In the genomic region with DNA sequence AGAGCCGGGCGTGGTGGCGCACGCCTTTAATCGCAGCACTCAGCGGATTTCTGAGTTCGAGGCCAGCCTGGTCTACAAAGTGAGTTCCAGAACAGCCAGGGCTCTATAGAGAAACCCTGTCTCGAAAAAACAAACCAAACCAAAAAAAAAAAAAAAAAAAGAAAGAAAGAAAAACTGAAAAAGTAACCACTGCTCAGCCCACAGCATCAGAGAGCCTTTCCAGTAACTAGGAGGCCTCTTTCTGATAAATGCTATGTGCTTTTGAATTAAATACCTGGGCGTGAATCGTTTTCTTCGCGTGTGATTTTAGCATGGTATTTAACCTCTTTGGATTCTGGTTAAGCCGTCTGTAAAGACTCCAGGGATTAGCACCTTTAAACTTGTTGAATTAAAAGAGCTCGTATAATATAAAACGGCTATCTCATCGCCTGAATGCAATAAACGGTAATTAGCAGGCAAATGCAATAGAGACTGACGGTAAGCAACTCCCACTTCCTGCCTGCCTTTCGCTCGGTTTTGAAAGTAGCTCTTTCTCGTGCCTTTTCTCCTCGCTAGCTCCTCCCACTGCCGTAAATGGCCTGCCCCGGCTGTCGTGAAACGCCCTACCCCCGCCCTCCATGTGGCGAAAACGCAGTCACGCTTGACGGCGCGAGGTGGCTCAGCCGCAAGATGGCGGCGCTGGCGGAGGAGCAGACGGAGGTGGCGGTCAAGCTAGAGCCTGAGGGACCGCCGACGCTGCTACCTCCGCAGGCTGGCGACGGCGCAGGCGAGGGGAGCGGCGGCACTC, we compare ENCODE assay signal across 8 mouse cellular contexts. TPM values are rescaled to one million over a fixed set of nuclear protein-coding genes. Genes with fewer than 3 reads are reported as not detected.
DNase-seq lines count a peak whose midpoint lies in the region; ATAC-seq lines count a peak whose summit lies in the region.

A gene (plus strand): TSS at position 651 of the 787 bp plus-strand sequence.

- peak; percentile 77 for ATAC-seq in intestine, embryonic 14.5 days (replicated peaks; ENCODE audit: low FRiP score, low TSS enrichment, low read depth)

- peaks cover 13% of the 10 kb centered on the region for H3K36me3 ChIP-seq in intestine, embryonic 14.5 days (ENCODE audit: control insufficient read depth, insufficient read depth, low read length)

- peak within 1 kb of the TSS; percentile 97 for H3K4me3 ChIP-seq in intestine, embryonic 14.5 days (ENCODE audit: low read depth, low read length)

- no peaks in the 10 kb centered on the region for H3K9me3 ChIP-seq in intestine, embryonic 14.5 days (ENCODE audit: control insufficient read depth, low read length)

- peak within 1 kb of the TSS; percentile 83 for H3K27ac ChIP-seq in intestine, embryonic 14.5 days (ENCODE audit: low read depth)

- H3K9ac ChIP-seq in intestine, embryonic 14.5 days (ENCODE audit: low read length) = peak within 1 kb of the TSS; percentile 88

- H3K4me2 ChIP-seq in intestine, embryonic 14.5 days (ENCODE audit: low read length) = peak within 1 kb of the TSS; percentile 73

- H3K27me3 ChIP-seq in intestine, embryonic 14.5 days (replicated peaks; ENCODE audit: control insufficient read depth, insufficient read depth, low read length) = no peaks in the 10 kb centered on the region

- peaks cover 6% of the 10 kb centered on the region; the same call in 1 of the 2 replicates for H3K4me1 ChIP-seq in intestine, embryonic 14.5 days (replicated peaks; ENCODE audit: control insufficient read depth, insufficient read depth, low read length)

- peak; percentile 95 for DNase-seq in adrenal gland, adult 18-20 months (ENCODE audit: low spot score in 2 of 2)
- DNase-seq in embryo, embryonic 11 days = peak; percentile 99
- DNase-seq in gastrocnemius, postnatal 25 days = peak; percentile 95
- DNase-seq in intestine, embryonic 14.5 days (ENCODE audit: low spot score) = peak; percentile 96
- peak; percentile 96 to 97 for DNase-seq in left cerebral cortex, postnatal 14 days (ENCODE audit: low spot score in 2 of 2)
- DNase-seq in mesoderm, embryonic 11.5 days (ENCODE audit: low read depth, low spot score) = peak; percentile 98
- peak; percentile 92 to 94 for DNase-seq in right cerebral cortex, postnatal 36 days (ENCODE audit: low spot score in 2 of 2)
- DNase-seq in yolk sac, embryonic 10.5 days (ENCODE audit: low spot score) = peak; percentile 98

- intact Hi-C loops in left cerebral cortex, postnatal 14 days (cut with DNase I) = loop anchor here (2.0 kb wide), 1 partner anchor 16 kb away; a partner anchor contains a TSS

- WGBS in intestine, embryonic 14.5 days = 10% methylated on average over 49 of the region's 49 CpGs

RNA-seq across cellular contexts. Expression of the gene that starts here (rescaled TPM):
- 1 to 10 TPM; 3.8 to 4.3 TPM for total RNA-seq in adrenal gland, adult 18-20 months (2021)
- total RNA-seq in gastrocnemius, postnatal 25 days (2021) = 1 to 10 TPM; 2.3 to 3.1 TPM
- 8.3 and 8.8 TPM in 2 replicates for polyA plus RNA-seq in intestine, embryonic 14.5 days (2014; fragmentation: Nextera tagmentation; extraction: Ambion mirVana)
- total RNA-seq in left cerebral cortex, postnatal 14 days (2021) = 1 to 10 TPM; 5.2 to 5.8 TPM

Comparison
In these comparisons a context has a peak if more than half of its experiments do, and no peak if none do; other contexts are left out.
1. Peak in every context shown above with its lines: DNase-seq, ATAC-seq, H3K4me3 ChIP-seq and H3K27ac ChIP-seq.